In genomic region chr6:30403465-30403864, GRCm38 (mm10) we compare ENCODE assay signal across 8 mouse cellular contexts. TPM values are rescaled to one million over a fixed set of nuclear protein-coding genes. Genes with fewer than 3 reads are reported as not detected.
DNase-seq lines count a peak whose midpoint lies in the region; ATAC-seq and TF ChIP-seq lines count a peak whose summit lies in the region.

No protein-coding gene starts in this region.

- H3K4me3 ChIP-seq in G1E (ENCODE audit: low read depth, low read length): no peak overlapping the region; the same call in 1 of the 2 replicates
- H3K4me3 ChIP-seq in forebrain, embryonic 12.5 days (replicated peaks): peak overlapping the region; percentile 24; the same call in 1 of the 2 replicates
- peak overlapping the region; percentile 31; the same call in 1 of the 2 replicates for H3K4me3 ChIP-seq in liver, embryonic 13.5 days (replicated peaks)
- peak overlapping the region; percentile 28; the same call in 1 of the 2 replicates for H3K4me3 ChIP-seq in stomach, embryonic 16.5 days (replicated peaks; ENCODE audit: low read length)

- peaks cover 16% of the 10 kb centered on the region for H3K36me3 ChIP-seq in G1E (replicated peaks)
- no peaks in the 10 kb centered on the region for H3K36me3 ChIP-seq in forebrain, embryonic 12.5 days (replicated peaks)
- H3K36me3 ChIP-seq in liver, embryonic 13.5 days: no peaks in the 10 kb centered on the region
- H3K36me3 ChIP-seq in stomach, embryonic 16.5 days (ENCODE audit: control insufficient read depth, insufficient read depth, low read length): no peaks in the 10 kb centered on the region

- peak; percentile 41 for DNase-seq in G1E (ENCODE audit: low spot score)
- DNase-seq in c-Kit-positive CD71-positive TER-119-negative erythroid progenitor cells, embryonic 14.5 days (ENCODE audit: low read depth): peak; percentile 81
- peak; percentile 80 to 82 for DNase-seq in heart, postnatal 10 days
- DNase-seq in kidney, postnatal 36 days: peak; percentile 68 to 78
- peak; percentile 52 for DNase-seq in liver, embryonic 13.5 days
- DNase-seq in naive thymus-derived CD4-positive, alpha-beta T cell, adult 2 months (ENCODE audit: low read depth): peak; percentile 85

- H3K4me2 ChIP-seq in forebrain, embryonic 12.5 days: peak overlapping the region; percentile 50
- peak overlapping the region; percentile 55 for H3K4me2 ChIP-seq in liver, embryonic 13.5 days
- H3K4me2 ChIP-seq in stomach, embryonic 16.5 days (ENCODE audit: low read depth, low read length): peak overlapping the region; percentile 46

- peak; percentile 93 for TF ChIP-seq CTCF in G1E (IDR thresholded peaks at IDR 0.05; ENCODE audit: low read depth, low read length)

- 16% methylated on average over 4 of the region's 4 CpGs for WGBS in forebrain, embryonic 12.5 days
- 20% methylated on average over 4 of the region's 4 CpGs for WGBS in liver, embryonic 13.5 days (ENCODE audit: insufficient replicate concordance)
- 21% methylated on average over 4 of the region's 4 CpGs for WGBS in stomach, embryonic 16.5 days

- intact Hi-C loops in heart, postnatal 10 days (cut with DNase I): loop anchor here (1.0 to 2.0 kb wide), 4 partner anchors 56 to 635 kb away; no protein-coding TSS in a partner anchor

- H3K9ac ChIP-seq in forebrain, embryonic 12.5 days: 0 out of 2 replicates have a peak overlapping the region, but pooled peaks have one; percentile 29
- no peak overlapping the region for H3K9ac ChIP-seq in liver, embryonic 13.5 days
- H3K9ac ChIP-seq in stomach, embryonic 16.5 days (ENCODE audit: low read length): no peak overlapping the region

- H3K9me3 ChIP-seq in G1E (replicated peaks): no peaks in the 10 kb centered on the region
- no peaks in the 10 kb centered on the region for H3K9me3 ChIP-seq in forebrain, embryonic 12.5 days
- no peaks in the 10 kb centered on the region for H3K9me3 ChIP-seq in liver, embryonic 13.5 days (replicated peaks)
- H3K9me3 ChIP-seq in stomach, embryonic 16.5 days (replicated peaks; ENCODE audit: control insufficient read depth, low read length): no peaks in the 10 kb centered on the region

- peaks cover 25% of the 10 kb centered on the region for H3K4me1 ChIP-seq in G1E (ENCODE audit: insufficient read depth, low read depth, low read length)
- H3K4me1 ChIP-seq in forebrain, embryonic 12.5 days: peaks cover 13% of the 10 kb centered on the region
- peaks cover 25% of the 10 kb centered on the region for H3K4me1 ChIP-seq in liver, embryonic 13.5 days (replicated peaks)
- no peaks in the 10 kb centered on the region for H3K4me1 ChIP-seq in stomach, embryonic 16.5 days (ENCODE audit: control insufficient read depth, insufficient read depth, low read length)

- no peak for ATAC-seq in G1E (ENCODE audit: extremely low read depth, insufficient number of reproducible peaks, low FRiP score, poor library complexity, severe bottlenecking)
- ATAC-seq in forebrain, embryonic 12.5 days (ENCODE audit: low FRiP score): no peak
- no peak for ATAC-seq in liver, embryonic 13.5 days (ENCODE audit: low read depth)
- ATAC-seq in stomach, embryonic 16.5 days (ENCODE audit: insufficient read depth, low FRiP score): no peak

- no peak overlapping the region for H3K27ac ChIP-seq in forebrain, embryonic 12.5 days
- no peak overlapping the region for H3K27ac ChIP-seq in liver, embryonic 13.5 days
- no peak overlapping the region for H3K27ac ChIP-seq in stomach, embryonic 16.5 days (ENCODE audit: low read length)

- 0 out of 2 replicates have a peak, but pooled peaks cover 3% of the 10 kb centered on the region for H3K27me3 ChIP-seq in G1E (ENCODE audit: insufficient read depth, low read length)
- no peaks in the 10 kb centered on the region for H3K27me3 ChIP-seq in forebrain, embryonic 12.5 days
- no peaks in the 10 kb centered on the region for H3K27me3 ChIP-seq in liver, embryonic 13.5 days
- no peaks in the 10 kb centered on the region for H3K27me3 ChIP-seq in stomach, embryonic 16.5 days (ENCODE audit: control insufficient read depth, insufficient read depth, low read length)

RNA-seq across cellular contexts. Expression of gene Klhdc10, which starts 1.8 kb away (rescaled TPM):
- total RNA-seq in G1E (2014; fragmentation: Nextera tagmentation) (45.7 and 48.8 TPM in 2 replicates), G1E (2017) (30.2 and 33.3 TPM in 2 replicates)
- 19.9 and 25.8 TPM in 2 replicates for polyA plus RNA-seq in G1E (2012)
- polyA plus RNA-seq in forebrain, embryonic 12.5 days (2016; fragmentation: Nextera tagmentation; extraction: Ambion mirVana): 43.1 and 47.2 TPM in 2 replicates
- 10 to 100 TPM; 68.3 to 70.4 TPM for total RNA-seq in heart, postnatal 10 days (2021)
- polyA plus RNA-seq in liver, embryonic 13.5 days (2015; fragmentation: Nextera tagmentation; extraction: Ambion mirVana): 8.2 and 9.4 TPM in 2 replicates
- 15.6 and 16.5 TPM in 2 replicates for polyA plus RNA-seq in stomach, embryonic 16.5 days (2015; fragmentation: Nextera tagmentation; extraction: Ambion mirVana)

RNA-seq across cellular contexts. Expression of gene Zc3hc1, which starts 12.6 kb away (rescaled TPM):
- 22.0 and 34.2 TPM in 2 replicates for total RNA-seq in G1E (2014; fragmentation: Nextera tagmentation)
- 44.5 and 53.0 TPM in 2 replicates for total RNA-seq in G1E (2017)
- polyA plus RNA-seq in G1E (2012): 63.6 and 71.3 TPM in 2 replicates
- polyA plus RNA-seq in forebrain, embryonic 12.5 days (2016; fragmentation: Nextera tagmentation; extraction: Ambion mirVana): 65.2 and 66.5 TPM in 2 replicates
- 10 to 100 TPM; 17.2 to 21.9 TPM for total RNA-seq in heart, postnatal 10 days (2021)
- 33.4 and 33.8 TPM in 2 replicates for polyA plus RNA-seq in liver, embryonic 13.5 days (2015; fragmentation: Nextera tagmentation; extraction: Ambion mirVana)
- polyA plus RNA-seq in stomach, embryonic 16.5 days (2015; fragmentation: Nextera tagmentation; extraction: Ambion mirVana): 36.0 and 38.9 TPM in 2 replicates
